ENCODE assay signal across 35 mouse cellular contexts in the genomic region with DNA sequence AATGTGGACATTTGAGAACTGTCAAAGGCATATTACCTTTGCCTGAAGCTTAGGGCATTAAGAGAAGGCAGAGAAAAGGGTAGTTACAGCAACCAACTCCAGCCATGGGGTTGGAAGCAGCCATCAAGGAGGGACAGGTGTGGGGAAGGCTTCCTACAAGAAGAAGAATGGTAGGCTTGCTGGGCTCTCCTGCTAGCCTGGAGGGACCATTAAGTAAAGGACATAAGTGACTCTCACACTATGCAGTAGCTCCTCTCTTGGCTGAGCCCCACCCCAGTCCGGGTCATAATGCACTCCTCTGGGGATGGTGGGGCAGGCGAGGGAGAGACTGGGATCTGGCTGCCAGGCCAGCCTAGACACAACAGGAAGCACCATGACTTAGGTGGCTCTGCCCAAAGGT. TPM values are rescaled to one million over a fixed set of nuclear protein-coding genes. Genes with fewer than 3 reads are reported as not detected.
"Had no signal": no experiment of that assay in that cellular context is flagged by ENCODE, and none has a peak within 500 bp of the region (broad histone marks: within the 10 kb centered on the region; RNA-seq: fewer than 3 reads in every experiment).

A gene (plus strand): TSS at position 301 of the 400 bp plus-strand sequence.

- ATAC-seq: inflammation-experienced regulatory T-cells, adult 6 months; intestine, embryonic 15.5 days; intestine, postnatal 0 days had no signal

- DNase-seq: gastrocnemius, postnatal 25 days; heart, adult 18-20 months; heart, postnatal 4 days; kidney, adult 18-20 months; kidney, adult 8-10 months; kidney, postnatal 10 days; kidney, postnatal 4 days; liver; liver, embryonic 13.5 days had no signal

- H3K27ac ChIP-seq: heart, embryonic 13.5 days; heart, embryonic 15.5 days; hindbrain, embryonic 14.5 days; intestine, embryonic 15.5 days; layer of hippocampus, adult 2 months; left cerebral cortex, adult 2 months; limb, embryonic 10.5 days; limb, embryonic 12.5 days; liver, embryonic 13.5 days; liver, embryonic 15.5 days had no signal

- H3K4me1 ChIP-seq: intestine, embryonic 15.5 days; liver, embryonic 13.5 days; liver, embryonic 15.5 days had no signal

- H3K4me3 ChIP-seq: heart, embryonic 13.5 days; heart, embryonic 15.5 days; intestine, embryonic 15.5 days; layer of hippocampus, adult 2 months; left cerebral cortex, adult 2 months; limb, embryonic 10.5 days; limb, embryonic 12.5 days; liver, embryonic 13.5 days; liver, embryonic 15.5 days had no signal

- H3K27me3 ChIP-seq: heart, embryonic 13.5 days; heart, embryonic 15.5 days; intestine, embryonic 15.5 days; liver, embryonic 13.5 days had no signal

- H3K4me2 ChIP-seq: heart, embryonic 13.5 days; heart, embryonic 15.5 days; hindbrain, embryonic 14.5 days; intestine, embryonic 15.5 days; limb, embryonic 12.5 days; liver, embryonic 11.5 days; liver, embryonic 13.5 days; liver, embryonic 15.5 days had no signal

- H3K9ac ChIP-seq: heart, embryonic 13.5 days; heart, embryonic 15.5 days; hindbrain, embryonic 14.5 days; intestine, embryonic 15.5 days; limb, embryonic 12.5 days; liver, embryonic 13.5 days; liver, embryonic 15.5 days had no signal

- H3K9me3 ChIP-seq: heart, embryonic 13.5 days; heart, embryonic 15.5 days; intestine, embryonic 15.5 days; limb, embryonic 10.5 days; limb, embryonic 12.5 days; liver, embryonic 13.5 days; liver, embryonic 15.5 days had no signal

- H3K36me3 ChIP-seq: heart, embryonic 13.5 days; heart, embryonic 15.5 days; intestine, embryonic 15.5 days; limb, embryonic 10.5 days; limb, embryonic 12.5 days; liver, embryonic 13.5 days; liver, embryonic 15.5 days had no signal

RNA-seq across cellular contexts. Expression of the gene that starts here (rescaled TPM):
- total RNA-seq: gastrocnemius, adult 18-20 months; gastrocnemius, adult 8-10 months; gastrocnemius, postnatal 25 days; gastrocnemius, postnatal 4 days; granulocyte monocyte progenitor cell, adult 5-6 weeks; heart, adult 18-20 months; heart, postnatal 25 days; heart, postnatal 4 days; layer of hippocampus, adult 2 months; layer of hippocampus, postnatal 10 days; layer of hippocampus, postnatal 25 days; left cerebral cortex, adult 2 months; left cerebral cortex, postnatal 14 days; left cerebral cortex, postnatal 36 days had no signal
- polyA plus RNA-seq: heart, embryonic 15.5 days; heart, postnatal 0 days; hindbrain, embryonic 11.5 days; hindbrain, embryonic 14.5 days; inflammation-experienced regulatory T-cells, adult 6 months; intestine, embryonic 15.5 days; intestine, postnatal 0 days; kidney, embryonic 14.5 days; kidney, embryonic 16.5 days; limb, embryonic 10.5 days; limb, embryonic 12.5 days; limb, embryonic 14.5 days; liver, embryonic 11.5 days; liver, embryonic 13.5 days; liver, embryonic 15.5 days had no signal
